Mouse (Mus musculus): ENCODE measurements around the gene Prdm5. TPM values are rescaled to one million over a fixed set of nuclear protein-coding genes. Genes with fewer than 3 reads are reported as not detected.

Gene Prdm5
- polyA plus RNA-seq, 1 experiment = not detected

- H3K9me3 ChIP-seq (ENCODE audit: control insufficient read depth, low read length) = no peaks in the 10 kb centered on the region
- TF ChIP-seq TAL1 (IDR thresholded peaks at IDR 0.05; ENCODE audit: low read length) = no peak
- TF ChIP-seq GATA1 (IDR thresholded peaks at IDR 0.05; ENCODE audit: low read length) = no peak
- no peaks in the 10 kb centered on the region for H3K4me1 ChIP-seq (ENCODE audit: control insufficient read depth)
- H3K4me3 ChIP-seq (replicated peaks) = no peak overlapping the region
- H3K36me3 ChIP-seq (ENCODE audit: control insufficient read depth) = no peaks in the 10 kb centered on the region
- no peaks in the 10 kb centered on the region for H3K27me3 ChIP-seq (ENCODE audit: control insufficient read depth)
Observed at GRCm38 (mm10) chr6:65892045-65892660, 113.4 kb downstream of the Prdm5 start.

- Histone ChIP-seq H3K9me3 (ENCODE audit: control insufficient read depth, low read length) (no peaks in the 10 kb centered on the region), H3K36me3 (ENCODE audit: control insufficient read depth) (no peaks in the 10 kb centered on the region), H3K27me3 (ENCODE audit: control insufficient read depth) (no peaks in the 10 kb centered on the region), H3K4me1 (ENCODE audit: control insufficient read depth) (no peaks in the 10 kb centered on the region), H3K4me3 (replicated peaks) (no peak overlapping the region)
- no peak for TF ChIP-seq GATA1 (IDR thresholded peaks at IDR 0.05; ENCODE audit: low read length)
- no peak for TF ChIP-seq TAL1 (IDR thresholded peaks at IDR 0.05; ENCODE audit: low read length)
Observed at GRCm38 (mm10) chr6:65906657-65907182, 127.9 kb downstream of the Prdm5 start.

GRCm38 (mm10) chr6:65915421-65915820 lies 136.6 kb downstream of the Prdm5 start:
- H3K27me3 ChIP-seq (ENCODE audit: control insufficient read depth) = no peaks in the 10 kb centered on the region
- H3K4me3 ChIP-seq (replicated peaks) = no peak overlapping the region
- TF ChIP-seq GATA1 (IDR thresholded peaks at IDR 0.05; ENCODE audit: low read length) = no peak
- TF ChIP-seq TAL1 (IDR thresholded peaks at IDR 0.05; ENCODE audit: low read length) = no peak
- H3K4me1 ChIP-seq (ENCODE audit: control insufficient read depth) = no peaks in the 10 kb centered on the region
- no peaks in the 10 kb centered on the region for H3K36me3 ChIP-seq (ENCODE audit: control insufficient read depth)
- H3K9me3 ChIP-seq (ENCODE audit: control insufficient read depth, low read length) = no peaks in the 10 kb centered on the region

DNA sequence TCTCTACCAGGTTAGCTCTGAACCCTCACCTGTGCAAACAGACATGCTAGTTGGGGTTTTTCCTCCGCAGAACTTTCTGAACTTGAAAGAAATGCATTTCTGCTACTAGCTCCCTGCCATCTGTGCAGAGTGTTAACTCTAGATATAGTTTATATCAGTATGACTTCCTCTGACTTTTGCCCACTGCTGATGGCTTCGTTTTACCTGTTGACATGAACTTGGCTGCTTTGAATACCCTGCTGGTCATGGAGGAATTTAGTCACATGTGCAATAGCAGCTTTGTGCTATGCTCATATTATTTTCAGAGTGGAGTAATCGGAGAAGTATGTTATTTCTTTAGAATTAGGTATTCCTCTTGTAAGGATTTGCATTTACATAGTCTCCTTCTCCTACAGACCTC lies 142.9 kb downstream of the Prdm5 start:
- Histone ChIP-seq H3K36me3 (ENCODE audit: control insufficient read depth) (no peaks in the 10 kb centered on the region), H3K9me3 (ENCODE audit: control insufficient read depth, low read length) (no peaks in the 10 kb centered on the region), H3K27me3 (ENCODE audit: control insufficient read depth) (no peaks in the 10 kb centered on the region), H3K4me3 (replicated peaks) (no peak overlapping the region), H3K4me1 (ENCODE audit: control insufficient read depth) (no peaks in the 10 kb centered on the region)
- TF ChIP-seq GATA1 (IDR thresholded peaks at IDR 0.05; ENCODE audit: low read length) = no peak

DNA sequence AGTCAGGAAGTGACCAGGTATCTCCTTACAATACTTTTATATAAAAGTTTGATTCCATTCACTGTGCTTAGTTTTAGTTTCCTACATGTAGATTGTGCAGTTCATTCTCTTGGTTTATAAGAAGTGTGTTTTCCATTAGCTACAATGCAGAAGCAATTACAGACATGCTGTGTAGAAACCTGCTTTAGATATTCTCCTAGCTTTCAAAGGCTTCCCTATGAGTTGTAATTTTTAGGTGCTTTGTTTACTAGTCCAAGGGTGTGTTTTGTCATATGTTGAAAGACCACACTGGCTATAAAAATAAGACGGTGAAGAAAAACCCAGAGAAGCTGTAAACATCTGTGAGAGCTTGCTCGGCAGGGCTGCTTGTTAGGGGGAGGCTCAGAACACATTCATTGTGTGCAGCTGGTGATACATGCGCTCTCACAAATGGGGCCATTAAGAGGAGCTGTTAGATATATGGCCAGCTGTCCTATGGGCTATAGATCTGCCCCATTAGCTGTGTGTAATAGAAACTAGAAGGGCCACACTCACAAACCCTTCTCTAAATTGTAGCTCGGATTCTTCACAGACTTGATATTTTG lies 144.8 kb downstream of the Prdm5 start:
- no peak overlapping the region for H3K4me3 ChIP-seq (replicated peaks)
- H3K36me3 ChIP-seq (ENCODE audit: control insufficient read depth) = no peaks in the 10 kb centered on the region
- no peaks in the 10 kb centered on the region for H3K9me3 ChIP-seq (ENCODE audit: control insufficient read depth, low read length)
- H3K27me3 ChIP-seq (ENCODE audit: control insufficient read depth) = no peaks in the 10 kb centered on the region
- no peak for TF ChIP-seq TAL1 (IDR thresholded peaks at IDR 0.05; ENCODE audit: low read length)
- no peak for TF ChIP-seq GATA1 (IDR thresholded peaks at IDR 0.05; ENCODE audit: low read length)
- no peaks in the 10 kb centered on the region for H3K4me1 ChIP-seq (ENCODE audit: control insufficient read depth)

GRCm38 (mm10) chr6:65925737-65926333 lies 147.0 kb downstream of the Prdm5 start:
- Histone ChIP-seq H3K4me1 (ENCODE audit: control insufficient read depth) (no peaks in the 10 kb centered on the region), H3K27me3 (ENCODE audit: control insufficient read depth) (no peaks in the 10 kb centered on the region), H3K36me3 (ENCODE audit: control insufficient read depth) (no peaks in the 10 kb centered on the region), H3K9me3 (ENCODE audit: control insufficient read depth, low read length) (no peaks in the 10 kb centered on the region), H3K4me3 (replicated peaks) (no peak overlapping the region)
- TF ChIP-seq GATA1 (IDR thresholded peaks at IDR 0.05; ENCODE audit: low read length) (no peak), TAL1 (IDR thresholded peaks at IDR 0.05; ENCODE audit: low read length) (no peak)

- H3K9me3 ChIP-seq (ENCODE audit: control insufficient read depth, low read length) = no peaks in the 10 kb centered on the region
- H3K4me3 ChIP-seq (replicated peaks) = no peak overlapping the region
- TF ChIP-seq GATA1 (IDR thresholded peaks at IDR 0.05; ENCODE audit: low read length) = no peak
- H3K27me3 ChIP-seq (ENCODE audit: control insufficient read depth) = no peaks in the 10 kb centered on the region
- H3K4me1 ChIP-seq (ENCODE audit: control insufficient read depth) = no peaks in the 10 kb centered on the region
- H3K36me3 ChIP-seq (ENCODE audit: control insufficient read depth) = no peaks in the 10 kb centered on the region
Observed at GRCm38 (mm10) chr6:65930523-65930922, 151.7 kb downstream of the Prdm5 start.

- H3K27me3 ChIP-seq (ENCODE audit: control insufficient read depth) = no peaks in the 10 kb centered on the region
- H3K4me3 ChIP-seq (replicated peaks) = no peak overlapping the region
- H3K4me1 ChIP-seq (ENCODE audit: control insufficient read depth) = no peaks in the 10 kb centered on the region
- H3K9me3 ChIP-seq (ENCODE audit: control insufficient read depth, low read length) = no peaks in the 10 kb centered on the region
- no peaks in the 10 kb centered on the region for H3K36me3 ChIP-seq (ENCODE audit: control insufficient read depth)
- TF ChIP-seq TAL1 (IDR thresholded peaks at IDR 0.05; ENCODE audit: low read length) (no peak), GATA1 (IDR thresholded peaks at IDR 0.05; ENCODE audit: low read length) (no peak)
Observed at GRCm38 (mm10) chr6:65932776-65933175, 154.0 kb downstream of the Prdm5 start.

DNA sequence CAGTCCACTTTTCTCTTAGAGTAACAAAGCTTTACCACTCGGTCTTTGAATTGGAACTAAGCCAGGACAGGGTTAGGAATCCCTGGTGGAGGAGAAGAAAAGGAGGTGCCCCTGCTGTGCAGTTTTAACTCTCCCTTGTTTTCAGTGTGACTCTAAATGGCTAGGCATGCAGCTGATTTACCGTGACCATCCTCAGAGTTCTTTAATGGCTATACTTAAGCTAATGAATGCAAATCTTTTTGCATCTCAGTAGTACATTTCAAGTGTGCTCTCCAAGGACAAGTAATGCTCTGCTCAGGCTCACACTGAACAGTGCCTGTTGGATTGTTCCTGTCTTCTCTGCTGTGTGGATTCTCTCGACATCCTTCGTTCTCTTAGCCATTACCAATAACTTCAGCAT lies 154.4 kb downstream of the Prdm5 start:
- Histone ChIP-seq H3K9me3 (ENCODE audit: control insufficient read depth, low read length) (no peaks in the 10 kb centered on the region), H3K4me3 (replicated peaks) (no peak overlapping the region)
- TF ChIP-seq TAL1 (IDR thresholded peaks at IDR 0.05; ENCODE audit: low read length) = no peak

More for the DNA sequence above, 154.4 kb downstream of the Prdm5 start:
- no peaks in the 10 kb centered on the region for H3K27me3 ChIP-seq (ENCODE audit: control insufficient read depth)
- H3K36me3 ChIP-seq (ENCODE audit: control insufficient read depth) = no peaks in the 10 kb centered on the region
- H3K4me1 ChIP-seq (ENCODE audit: control insufficient read depth) = no peaks in the 10 kb centered on the region

Measured in erythroblast, embryonic 14.5 days (primary cell).